Mouse (Mus musculus): Measurements from ENCODE around the gene Mindy4. TPM values are rescaled to one million over a fixed set of nuclear protein-coding genes. Genes with fewer than 3 reads are reported as not detected.

Mindy4 gene
- 18.8 and 20.6 TPM in 2 replicates for polyA plus RNA-seq (2016; fragmentation: Nextera tagmentation; extraction: Ambion mirVana)

- Histone ChIP-seq H3K27ac (peak within 1 kb of the TSS; percentile 87), H3K27me3 (no peaks in the 10 kb centered on the region), H3K9ac (peak within 1 kb of the TSS; percentile 51), H3K4me3 (peak within 1 kb of the TSS; percentile 50), H3K36me3 (no peaks in the 10 kb centered on the region; the same call in 1 of the 2 replicates), H3K9me3 (no peaks in the 10 kb centered on the region), H3K4me2 (replicated peaks) (peak within 1 kb of the TSS; percentile 58), H3K4me1 (peaks cover 25% of the 10 kb centered on the region)
- ATAC-seq (ENCODE audit: insufficient number of reproducible peaks, insufficient read depth, low FRiP score, low TSS enrichment): peak; percentile 93
- 3% methylated on average over 33 of the region's 33 CpGs for WGBS
Measured at GRCm38 (mm10) chr6:55202913-55203910, at the start of gene Mindy4. TSS of gene Mindy4 (plus strand) at chr6:55203383.

- H3K4me3 ChIP-seq: no peak overlapping the region
- no peak for ATAC-seq (ENCODE audit: insufficient number of reproducible peaks, insufficient read depth, low FRiP score, low TSS enrichment)
- no peak overlapping the region for H3K9ac ChIP-seq
- H3K36me3 ChIP-seq: no peaks in the 10 kb centered on the region
- H3K4me1 ChIP-seq: no peaks in the 10 kb centered on the region
- no peaks in the 10 kb centered on the region for H3K27me3 ChIP-seq
- no peak overlapping the region for H3K27ac ChIP-seq
- H3K4me2 ChIP-seq (replicated peaks): no peak overlapping the region
- no peaks in the 10 kb centered on the region for H3K9me3 ChIP-seq
- WGBS: 68% methylated on average over 1 of the region's 1 CpGs
Measured at GRCm38 (mm10) chr6:55159256-55159655, 43.9 kb upstream of the Mindy4 start.

GRCm38 (mm10) chr6:55161311-55161761, 41.8 kb upstream of the Mindy4 start:
- no peaks in the 10 kb centered on the region for H3K36me3 ChIP-seq
- H3K4me2 ChIP-seq (replicated peaks): no peak overlapping the region
- no peak overlapping the region for H3K27ac ChIP-seq
- H3K9ac ChIP-seq: no peak overlapping the region
- 84% methylated on average over 5 of the region's 5 CpGs for WGBS
- H3K27me3 ChIP-seq: no peaks in the 10 kb centered on the region
- no peaks in the 10 kb centered on the region for H3K9me3 ChIP-seq
- ATAC-seq (ENCODE audit: insufficient number of reproducible peaks, insufficient read depth, low FRiP score, low TSS enrichment): no peak
- no peak overlapping the region for H3K4me3 ChIP-seq
- no peaks in the 10 kb centered on the region for H3K4me1 ChIP-seq

- WGBS: 80% methylated on average over 8 of the region's 8 CpGs
- H3K27ac ChIP-seq: no peak overlapping the region
- H3K27me3 ChIP-seq: no peaks in the 10 kb centered on the region
- H3K4me3 ChIP-seq: no peak overlapping the region
- no peaks in the 10 kb centered on the region for H3K36me3 ChIP-seq
- ATAC-seq (ENCODE audit: insufficient number of reproducible peaks, insufficient read depth, low FRiP score, low TSS enrichment): no peak
- H3K4me1 ChIP-seq: no peaks in the 10 kb centered on the region
- no peak overlapping the region for H3K4me2 ChIP-seq (replicated peaks)
- no peak overlapping the region for H3K9ac ChIP-seq
- H3K9me3 ChIP-seq: no peaks in the 10 kb centered on the region
Measured at GRCm38 (mm10) chr6:55163046-55163584, 40.1 kb upstream of the Mindy4 start.

GRCm38 (mm10) chr6:55166777-55167463, 36.3 kb upstream of the Mindy4 start:
- Histone ChIP-seq H3K9ac (no peak overlapping the region), H3K4me1 (no peaks in the 10 kb centered on the region), H3K27ac (no peak overlapping the region), H3K27me3 (no peaks in the 10 kb centered on the region), H3K36me3 (no peaks in the 10 kb centered on the region), H3K4me2 (replicated peaks) (no peak overlapping the region), H3K4me3 (no peak overlapping the region), H3K9me3 (no peaks in the 10 kb centered on the region)
- no peak for ATAC-seq (ENCODE audit: insufficient number of reproducible peaks, insufficient read depth, low FRiP score, low TSS enrichment)
- 46% methylated on average over 7 of the region's 7 CpGs for WGBS

GRCm38 (mm10) chr6:55169818-55170217, 33.4 kb upstream of the Mindy4 start:
- no peaks in the 10 kb centered on the region for H3K4me1 ChIP-seq
- no peak overlapping the region for H3K4me2 ChIP-seq (replicated peaks)
- no peak overlapping the region for H3K9ac ChIP-seq
- H3K4me3 ChIP-seq: no peak overlapping the region
- H3K27ac ChIP-seq: no peak overlapping the region
- no peak for ATAC-seq (ENCODE audit: insufficient number of reproducible peaks, insufficient read depth, low FRiP score, low TSS enrichment)
- H3K9me3 ChIP-seq: no peaks in the 10 kb centered on the region
- H3K36me3 ChIP-seq: no peaks in the 10 kb centered on the region
- H3K27me3 ChIP-seq: no peaks in the 10 kb centered on the region
- 68% methylated on average over 5 of the region's 5 CpGs for WGBS

GRCm38 (mm10) chr6:55171638-55172037, 31.5 kb upstream of the Mindy4 start:
- Histone ChIP-seq H3K9me3 (no peaks in the 10 kb centered on the region), H3K4me2 (replicated peaks) (no peak overlapping the region), H3K4me1 (no peaks in the 10 kb centered on the region), H3K9ac (no peak overlapping the region), H3K36me3 (no peaks in the 10 kb centered on the region), H3K27me3 (no peaks in the 10 kb centered on the region), H3K4me3 (no peak overlapping the region), H3K27ac (no peak overlapping the region)
- 56% methylated on average over 4 of the region's 4 CpGs for WGBS
- no peak for ATAC-seq (ENCODE audit: insufficient number of reproducible peaks, insufficient read depth, low FRiP score, low TSS enrichment)

- Histone ChIP-seq H3K4me2 (replicated peaks) (no peak overlapping the region), H3K9ac (no peak overlapping the region), H3K27me3 (no peaks in the 10 kb centered on the region), H3K9me3 (no peaks in the 10 kb centered on the region), H3K4me3 (no peak overlapping the region), H3K4me1 (no peaks in the 10 kb centered on the region), H3K36me3 (no peaks in the 10 kb centered on the region), H3K27ac (no peak overlapping the region)
- WGBS: 57% methylated on average over 10 of the region's 10 CpGs
- ATAC-seq (ENCODE audit: insufficient number of reproducible peaks, insufficient read depth, low FRiP score, low TSS enrichment): no peak
Measured at GRCm38 (mm10) chr6:55173171-55173570, 30.0 kb upstream of the Mindy4 start.

- Histone ChIP-seq H3K27ac (no peak overlapping the region), H3K9ac (no peak overlapping the region), H3K9me3 (no peaks in the 10 kb centered on the region), H3K27me3 (no peaks in the 10 kb centered on the region), H3K4me3 (no peak overlapping the region), H3K36me3 (no peaks in the 10 kb centered on the region), H3K4me2 (replicated peaks) (no peak overlapping the region), H3K4me1 (no peaks in the 10 kb centered on the region)
- ATAC-seq (ENCODE audit: insufficient number of reproducible peaks, insufficient read depth, low FRiP score, low TSS enrichment): no peak
- WGBS: 24% methylated on average over 3 of the region's 3 CpGs
Measured at GRCm38 (mm10) chr6:55173941-55174349, 29.2 kb upstream of the Mindy4 start.

- 71% methylated on average over 1 of the region's 1 CpGs for WGBS
- Histone ChIP-seq H3K36me3 (no peaks in the 10 kb centered on the region), H3K4me2 (replicated peaks) (no peak within 1 kb of the TSS), H3K4me3 (no peak within 1 kb of the TSS), H3K27me3 (no peaks in the 10 kb centered on the region), H3K27ac (no peak within 1 kb of the TSS), H3K9ac (no peak within 1 kb of the TSS), H3K4me1 (no peaks in the 10 kb centered on the region), H3K9me3 (no peaks in the 10 kb centered on the region)
- ATAC-seq (ENCODE audit: insufficient number of reproducible peaks, insufficient read depth, low FRiP score, low TSS enrichment): no peak
Measured at GRCm38 (mm10) chr6:55174741-55175181, 28.4 kb upstream of the Mindy4 start, which contains the start of gene Inmt. TSS of gene Inmt (minus strand) at chr6:55175043.

- Histone ChIP-seq H3K9me3 (no peaks in the 10 kb centered on the region), H3K27me3 (no peaks in the 10 kb centered on the region), H3K27ac (no peak overlapping the region), H3K4me1 (no peaks in the 10 kb centered on the region), H3K36me3 (no peaks in the 10 kb centered on the region), H3K9ac (no peak overlapping the region), H3K4me3 (no peak overlapping the region), H3K4me2 (replicated peaks) (no peak overlapping the region)
- 39% methylated on average over 2 of the region's 2 CpGs for WGBS
- no peak for ATAC-seq (ENCODE audit: insufficient number of reproducible peaks, insufficient read depth, low FRiP score, low TSS enrichment)
Measured at GRCm38 (mm10) chr6:55175456-55175855, 27.7 kb upstream of the Mindy4 start.

Data from embryonic facial prominence, embryonic 12.5 days (tissue).